Mouse (Mus musculus) CD4-positive naive resting alpha-beta T cell, adult 57 days (primary cell): ENCODE measurements around the gene Styxl1. TPM values are rescaled to one million over a fixed set of nuclear protein-coding genes. Genes with fewer than 3 reads are reported as not detected.

ENCODE experiments used
- total RNA-seq: library from RNA; stranded (reverse); gene quantifications from one replicate; pipeline ENCODE4 v1.2.4, GENCODE M21; 2023

Styxl1 gene
- total RNA-seq: not detected

DNA sequence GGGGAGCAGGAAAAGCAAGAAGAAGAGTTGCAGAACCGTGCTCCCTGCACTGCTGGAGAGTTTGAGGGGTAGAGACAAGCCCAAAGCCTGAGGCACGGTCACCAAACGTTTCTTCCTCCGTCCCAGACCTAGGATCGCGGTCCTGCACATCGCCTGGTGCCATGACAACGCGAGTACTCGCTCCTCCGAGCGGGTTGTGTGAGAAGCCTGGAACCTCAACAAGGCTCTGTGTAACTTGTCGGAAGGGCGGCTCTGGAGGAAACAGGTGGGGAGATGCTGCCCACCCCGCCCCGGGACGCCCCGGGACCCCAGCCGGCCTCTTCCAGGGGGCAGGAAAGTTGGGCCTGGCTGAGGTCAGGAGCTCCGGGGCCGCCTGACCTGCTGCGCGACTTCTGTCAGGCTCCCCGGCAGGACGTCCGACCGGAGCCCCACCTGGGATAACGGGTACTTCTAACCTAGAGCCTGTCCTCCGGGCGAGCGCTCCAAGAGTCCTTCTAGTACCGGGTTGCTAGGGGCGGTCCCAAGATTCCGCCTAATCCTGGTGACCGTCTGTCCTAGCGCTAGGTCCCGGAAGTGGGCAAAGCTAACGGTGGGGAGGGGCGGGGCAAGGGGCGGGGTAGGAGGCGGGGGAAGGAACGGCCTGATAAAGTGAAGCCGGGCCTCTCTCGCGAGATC is at the start of gene Styxl1:
Styxl1 (minus strand) TSS at position 590 of the 675 bp plus-strand sequence.

DNA sequence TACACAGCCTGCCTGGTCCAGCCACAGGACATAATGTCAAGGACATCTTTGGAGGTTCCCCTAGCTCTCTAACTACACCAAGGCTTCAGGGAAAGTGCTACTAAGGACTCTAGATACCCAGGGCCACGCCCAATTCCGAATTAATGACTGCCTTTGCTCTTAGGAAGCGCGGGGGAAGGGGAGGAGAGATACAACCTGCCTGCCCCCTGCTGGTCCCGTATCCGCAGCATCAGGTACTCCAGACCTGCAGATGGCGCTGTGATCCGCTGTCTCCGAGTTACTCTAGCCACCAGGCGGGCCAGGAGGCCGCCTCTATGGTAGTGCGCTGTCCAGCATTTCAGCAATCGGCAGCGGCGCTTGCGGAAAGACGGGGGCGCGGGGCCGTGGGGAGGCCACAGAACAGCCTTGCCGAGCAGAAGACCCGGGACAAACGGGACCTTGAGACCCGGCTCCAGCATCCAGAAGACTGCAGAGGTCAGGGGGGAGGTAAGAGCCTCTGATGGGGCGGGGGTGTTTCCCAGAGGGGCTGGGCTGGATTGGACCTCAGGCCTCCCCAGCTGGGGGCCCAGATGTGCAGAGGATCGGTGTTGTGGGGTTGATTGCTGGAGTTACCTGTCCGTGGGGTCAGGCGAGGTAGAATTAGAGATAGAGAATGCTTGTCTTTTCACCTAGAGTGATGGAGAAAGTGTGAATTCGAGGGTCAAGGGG is 28.5 kb upstream of the Styxl1 start, which contains the start of gene Srrm3:
Srrm3 (plus strand) TSS at position 336 of the 708 bp plus-strand sequence.

DNA sequence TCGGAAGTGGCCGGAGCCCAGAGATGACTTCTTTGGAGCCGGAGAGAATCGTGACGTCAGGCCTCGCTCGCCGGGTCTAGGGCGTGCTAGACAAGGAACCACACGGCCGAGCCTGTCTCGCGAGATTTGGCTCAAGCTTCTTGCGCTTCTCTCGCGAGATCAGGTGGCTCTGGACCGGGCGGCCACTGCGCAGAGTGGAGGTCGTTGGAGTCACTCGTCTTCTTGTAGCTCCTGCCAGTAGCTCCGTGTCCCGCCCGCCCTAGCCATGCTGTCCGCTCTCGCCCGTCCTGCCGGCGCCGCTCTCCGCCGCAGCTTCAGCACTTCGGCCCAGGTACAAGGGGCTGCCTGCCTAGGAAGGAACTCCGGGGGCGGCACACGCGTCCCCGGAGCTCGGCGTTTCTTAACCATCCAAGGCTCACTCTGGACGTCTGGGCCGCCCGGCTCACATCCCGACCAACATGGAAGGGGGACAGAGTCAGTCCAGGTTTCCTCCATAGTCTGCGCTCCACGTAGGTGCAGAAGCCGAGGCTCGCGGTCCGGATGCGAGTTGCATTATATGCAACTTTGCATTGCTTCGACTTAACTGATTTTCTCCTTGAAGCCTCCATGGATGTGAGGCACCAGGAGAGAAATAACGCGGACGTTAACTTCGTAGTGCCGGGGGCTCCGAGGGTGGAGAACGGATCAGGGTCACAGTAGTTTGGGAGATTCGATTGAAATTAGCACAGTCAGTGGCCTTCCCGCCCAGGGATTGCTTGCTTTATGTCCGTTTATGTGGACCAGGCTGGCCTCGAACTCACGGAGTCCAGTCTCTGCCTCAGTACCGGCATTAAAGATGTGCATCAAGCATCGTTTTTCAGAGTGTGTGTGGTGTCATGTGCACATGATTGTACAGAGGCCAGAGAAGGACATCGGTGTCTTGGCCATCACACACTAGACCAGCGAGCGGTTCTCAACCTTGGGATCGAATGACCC is 573 bp upstream of the Styxl1 start, which contains the start of gene Mdh2:
Mdh2 (plus strand) TSS at position 10 of the 975 bp plus-strand sequence.

DNA sequence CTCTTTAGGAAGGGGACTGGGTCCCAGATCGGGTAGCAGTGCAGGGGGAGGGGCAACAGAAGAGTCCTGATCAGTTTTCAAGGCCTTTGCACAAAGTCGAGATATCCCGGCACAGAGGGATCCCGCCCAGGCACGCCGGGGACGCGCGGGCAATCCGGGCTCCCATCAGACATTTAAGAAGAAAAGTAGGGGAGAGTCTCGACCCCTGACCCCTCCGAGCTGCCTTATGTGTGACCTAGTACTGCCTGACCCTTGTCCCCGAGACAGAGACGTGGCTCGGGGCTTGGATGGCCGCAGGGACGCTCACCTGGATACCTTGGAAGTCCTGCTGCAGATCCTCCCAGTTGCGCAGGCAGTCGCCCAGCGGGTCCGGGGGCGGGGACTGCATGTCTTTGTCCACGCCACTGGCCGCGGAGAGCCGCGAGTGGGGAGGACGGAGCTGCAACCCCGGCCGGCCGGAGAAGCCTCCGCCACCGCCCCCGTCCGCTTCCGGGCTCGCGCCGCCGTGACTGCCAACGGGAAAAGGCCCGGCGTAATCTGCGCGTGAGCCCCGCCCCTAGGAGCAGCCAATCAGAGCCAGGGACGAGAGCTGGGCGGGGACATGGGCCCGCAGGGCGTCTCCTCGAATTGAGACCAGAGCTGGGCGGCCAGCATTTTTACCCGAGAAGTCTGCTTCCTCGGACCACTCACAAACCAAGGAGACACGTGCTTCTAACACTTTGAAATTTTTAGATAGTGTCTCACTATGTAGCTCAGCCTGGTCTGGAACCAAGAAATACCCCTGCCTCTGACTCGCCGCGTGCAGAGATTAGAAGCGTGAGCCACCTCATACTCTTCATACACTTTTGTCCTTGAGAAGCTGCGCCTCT is 34.2 kb downstream of the Styxl1 start, which contains the start of gene Tmem120a:
Tmem120a (minus strand) TSS at position 708 of the 869 bp plus-strand sequence.

Other genes with a start within 250 kb of the Styxl1 start
- 3.6 TPM for gene Hip1, start 233.3 kb downstream of the Styxl1 start, total RNA-seq
- gene Ccl26, start 214.8 kb downstream of the Styxl1 start, total RNA-seq: not detected
- 0.44 TPM for gene Ccl24, start 205.3 kb downstream of the Styxl1 start, total RNA-seq
- 33.1 TPM for gene Rhbdd2, start 145.8 kb downstream of the Styxl1 start, total RNA-seq
- gene Por, start 108.4 kb downstream of the Styxl1 start, total RNA-seq: 69.1 TPM
- 12.9 TPM for gene Tmem120a, start 33.9 kb downstream of the Styxl1 start, total RNA-seq
- 178 TPM for gene Mdh2, start 95 bp upstream of the Styxl1 start, total RNA-seq
- gene Srrm3, start 28.5 kb upstream of the Styxl1 start, total RNA-seq: not detected
- 6.5 TPM for gene Hspb1, start 109.5 kb upstream of the Styxl1 start, total RNA-seq
- 64.6 TPM for gene Ywhag, start 156.2 kb upstream of the Styxl1 start, total RNA-seq
- not detected for gene Ssc4d, start 196.1 kb upstream of the Styxl1 start, total RNA-seq
- gene Zp3, start 201.7 kb upstream of the Styxl1 start, total RNA-seq: not detected
- gene Dtx2, start 216.4 kb upstream of the Styxl1 start, total RNA-seq: 31.4 TPM